ENCODE assay signal across 19 mouse cellular contexts in genomic region chr8:82917540-82918316, GRCm38 (mm10). TPM values are rescaled to one million over a fixed set of nuclear protein-coding genes. Genes with fewer than 3 reads are reported as not detected.
DNase-seq lines count a peak whose midpoint lies in the region; ATAC-seq and TF ChIP-seq lines count a peak whose summit lies in the region.
"Had no signal": no experiment of that assay in that cellular context is flagged by ENCODE, and none has a peak within 500 bp of the region (broad histone marks: within the 10 kb centered on the region; RNA-seq: fewer than 3 reads in every experiment).

No protein-coding gene starts in this region.

- no peak for TF ChIP-seq POLR2A in embryonic fibroblast, embryonic 13.5 days (IDR thresholded peaks at IDR 0.05; ENCODE audit: low read depth, low read length)
- no peak for TF ChIP-seq POLR2A in cerebellum, adult 2 months (IDR thresholded peaks at IDR 0.05; ENCODE audit: borderline replicate concordance, insufficient read depth, low read length)

- H3K27ac ChIP-seq in heart, embryonic 12.5 days (ENCODE audit: poor library complexity, severe bottlenecking) = no peak overlapping the region
- peak overlapping the region; percentile 96 for H3K27ac ChIP-seq in embryonic fibroblast, embryonic 13.5 days (ENCODE audit: insufficient read depth, low read length)
- no peak overlapping the region for H3K27ac ChIP-seq in forebrain, embryonic 13.5 days
- no peak overlapping the region for H3K27ac ChIP-seq in cerebellum, adult 2 months (ENCODE audit: insufficient read depth, low read length)
- H3K27ac ChIP-seq: embryonic facial prominence, embryonic 12.5 days; hindbrain, embryonic 15.5 days; kidney, postnatal 0 days; limb, embryonic 12.5 days; liver, embryonic 14.5 days had no signal

- 67% methylated on average over 5 of the region's 5 CpGs for WGBS in heart, embryonic 12.5 days
- 85% methylated on average over 5 of the region's 5 CpGs for WGBS in forebrain, embryonic 13.5 days
- WGBS in cerebellum, adult 2 months = 50% methylated on average over 5 of the region's 5 CpGs

- no peaks in the 10 kb centered on the region for H3K9me3 ChIP-seq in heart, embryonic 12.5 days (replicated peaks)
- no peaks in the 10 kb centered on the region for H3K9me3 ChIP-seq in forebrain, embryonic 13.5 days (replicated peaks)
- H3K9me3 ChIP-seq: embryonic facial prominence, embryonic 12.5 days; hindbrain, embryonic 15.5 days; limb, embryonic 12.5 days had no signal

- H3K4me1 ChIP-seq in heart, embryonic 12.5 days (replicated peaks) = peaks cover 11% of the 10 kb centered on the region; the same call in 1 of the 2 replicates
- peaks cover 19% of the 10 kb centered on the region for H3K4me1 ChIP-seq in embryonic fibroblast, embryonic 13.5 days (ENCODE audit: control insufficient read depth, insufficient read depth, low read length)
- peaks cover 6% of the 10 kb centered on the region; the same call in 1 of the 2 replicates for H3K4me1 ChIP-seq in forebrain, embryonic 13.5 days
- H3K4me1 ChIP-seq in cerebellum, adult 2 months (ENCODE audit: control insufficient read depth, insufficient read depth, low read length) = peaks cover 9% of the 10 kb centered on the region
- H3K4me1 ChIP-seq: embryonic facial prominence, embryonic 12.5 days; hindbrain, embryonic 15.5 days had no signal

- H3K4me3 ChIP-seq in heart, embryonic 12.5 days = no peak overlapping the region
- H3K4me3 ChIP-seq in embryonic fibroblast, embryonic 13.5 days (ENCODE audit: insufficient read depth, low read length) = no peak overlapping the region
- H3K4me3 ChIP-seq in forebrain, embryonic 13.5 days = no peak overlapping the region
- H3K4me3 ChIP-seq in cerebellum, adult 2 months (replicated peaks; ENCODE audit: insufficient read depth, low read depth, low read length) = no peak overlapping the region
- H3K4me3 ChIP-seq: embryonic facial prominence, embryonic 12.5 days; hindbrain, embryonic 15.5 days; limb, embryonic 12.5 days had no signal

- no peaks in the 10 kb centered on the region for H3K27me3 ChIP-seq in heart, embryonic 12.5 days (replicated peaks)
- H3K27me3 ChIP-seq in forebrain, embryonic 13.5 days = no peaks in the 10 kb centered on the region
- H3K27me3 ChIP-seq in cerebellum, adult 2 months (ENCODE audit: control insufficient read depth, insufficient read depth, low read length) = no peaks in the 10 kb centered on the region; the same call in 1 of the 2 replicates
- H3K27me3 ChIP-seq: CH12.LX; embryonic facial prominence, embryonic 12.5 days; hindbrain, embryonic 15.5 days; limb, embryonic 12.5 days had no signal

- no peak for TF ChIP-seq CTCF in embryonic fibroblast, embryonic 13.5 days (IDR thresholded peaks at IDR 0.05; ENCODE audit: borderline replicate concordance, insufficient read depth, low read length)
- no peak for TF ChIP-seq CTCF in cerebellum, adult 2 months (IDR thresholded peaks at IDR 0.05; ENCODE audit: borderline replicate concordance, insufficient read depth, low read depth, low read length)

- no peak overlapping the region for H3K4me2 ChIP-seq in heart, embryonic 12.5 days
- no peak overlapping the region for H3K4me2 ChIP-seq in forebrain, embryonic 13.5 days
- H3K4me2 ChIP-seq: embryonic facial prominence, embryonic 12.5 days; hindbrain, embryonic 15.5 days; limb, embryonic 12.5 days had no signal

- peak; percentile 89 for DNase-seq in heart, adult 11 months
- DNase-seq in NIH3T3 (ENCODE audit: low read depth) = peak; percentile 13
- no peak for DNase-seq in cerebellum, adult 2 months
- DNase-seq in layer of hippocampus, postnatal 10 days (ENCODE audit: low spot score in 2 of 2) = no peak
- DNase-seq: cerebellum, adult 11-12 months; forebrain, postnatal 0 days; kidney, adult 11 months; lung, postnatal 36 days; midbrain, embryonic 14.5 days had no signal

- H3K9ac ChIP-seq in heart, embryonic 12.5 days = no peak overlapping the region
- H3K9ac ChIP-seq in forebrain, embryonic 13.5 days = no peak overlapping the region
- H3K9ac ChIP-seq: embryonic facial prominence, embryonic 12.5 days; forebrain, postnatal 0 days; hindbrain, embryonic 15.5 days; limb, embryonic 12.5 days; liver, embryonic 14.5 days had no signal

- H3K36me3 ChIP-seq in heart, embryonic 12.5 days = no peaks in the 10 kb centered on the region
- H3K36me3 ChIP-seq in forebrain, embryonic 13.5 days (ENCODE audit: poor library complexity, severe bottlenecking) = no peaks in the 10 kb centered on the region
- H3K36me3 ChIP-seq: embryonic facial prominence, embryonic 12.5 days; hindbrain, embryonic 15.5 days; limb, embryonic 12.5 days had no signal

- ATAC-seq in heart, embryonic 12.5 days (ENCODE audit: insufficient number of reproducible peaks, low FRiP score) = no peak
- peak; percentile 92 for ATAC-seq in monocyte, adult 5-6 weeks (replicated peaks; ENCODE audit: insufficient number of reproducible peaks, low FRiP score, low TSS enrichment, poor library complexity, severe bottlenecking)
- ATAC-seq in forebrain, embryonic 13.5 days = no peak
- ATAC-seq: forebrain, postnatal 0 days had no signal

RNA-seq across cellular contexts. Expression of gene Rnf150, which starts 54.6 kb away (rescaled TPM):
- polyA plus RNA-seq in heart, embryonic 12.5 days (2016; fragmentation: Nextera tagmentation; extraction: Ambion mirVana) = 0.75 and 0.92 TPM in 2 replicates
- polyA plus RNA-seq in embryonic fibroblast, embryonic 13.5 days (2011; ENCODE audit: insufficient read length, low read depth, missing spikeins) = 31.2 and 36.3 TPM in 2 replicates
- total RNA-seq in monocyte, adult 5-6 weeks (2017) = 0.95 to 1.5 TPM (median 1.2 TPM) in 3 replicates
- 1.5 and 1.7 TPM in 2 replicates for polyA plus RNA-seq in forebrain, embryonic 13.5 days (2015; fragmentation: Nextera tagmentation; extraction: Ambion mirVana)
- 11.0 and 12.5 TPM in 2 replicates for polyA plus RNA-seq in cerebellum, adult 2 months (2012; rRNA removed)
- total RNA-seq in layer of hippocampus, postnatal 10 days (2021) = 10 to 100 TPM; 31.4 to 35.1 TPM

Comparison
In these comparisons a context has a peak if more than half of its experiments do, and no peak if none do; other contexts are left out.
1. DNase-seq: peak in heart, adult 11 months (single experiment) and NIH3T3 (single experiment); none in cerebellum, adult 2 months (0 of 2) and layer of hippocampus, postnatal 10 days (0 of 2).